Mouse (Mus musculus) C2C12 (cell line): ENCODE results near the gene Hsbp1.

Experiments
- CEBPB ChIP-seq: IDR thresholded peaks from one replicate; pipeline ENCODE4 v1.6.1; 2011; ENCODE audit warnings: low read depth, mild to moderate bottlenecking, control low read depth, moderate library complexity
- CTCF ChIP-seq: IDR thresholded peaks from one replicate; pipeline ENCODE4 v1.5.1; 2011; ENCODE audit not compliant: control insufficient read depth, insufficient read depth, insufficient read length
- FOSL1 ChIP-seq: IDR thresholded peaks from one replicate; pipeline ENCODE4 v1.8.0; 2011; ENCODE audit warnings: mild to moderate bottlenecking, low read length; ENCODE audit not compliant: poor library complexity, insufficient read depth, severe bottlenecking
- MAX ChIP-seq: IDR thresholded peaks from one replicate; pipeline ENCODE4 v1.6.1; 2011; ENCODE audit warnings: mild to moderate bottlenecking, control low read depth
- MYOD1 ChIP-seq: IDR thresholded peaks from one replicate; pipeline ENCODE4 v1.6.1; 2011; ENCODE audit warnings: low read depth; ENCODE audit not compliant: control insufficient read depth, insufficient read length
- MYOG ChIP-seq: IDR thresholded peaks from one replicate; pipeline ENCODE4 v1.6.1; 2011; ENCODE audit not compliant: control insufficient read depth, insufficient read length; ENCODE audit errors: extremely low read depth
- USF1 ChIP-seq: IDR thresholded peaks from one replicate; pipeline ENCODE4 v1.6.1; 2011; ENCODE audit warnings: low read depth, mild to moderate bottlenecking, control low read depth, moderate library complexity

DNA sequence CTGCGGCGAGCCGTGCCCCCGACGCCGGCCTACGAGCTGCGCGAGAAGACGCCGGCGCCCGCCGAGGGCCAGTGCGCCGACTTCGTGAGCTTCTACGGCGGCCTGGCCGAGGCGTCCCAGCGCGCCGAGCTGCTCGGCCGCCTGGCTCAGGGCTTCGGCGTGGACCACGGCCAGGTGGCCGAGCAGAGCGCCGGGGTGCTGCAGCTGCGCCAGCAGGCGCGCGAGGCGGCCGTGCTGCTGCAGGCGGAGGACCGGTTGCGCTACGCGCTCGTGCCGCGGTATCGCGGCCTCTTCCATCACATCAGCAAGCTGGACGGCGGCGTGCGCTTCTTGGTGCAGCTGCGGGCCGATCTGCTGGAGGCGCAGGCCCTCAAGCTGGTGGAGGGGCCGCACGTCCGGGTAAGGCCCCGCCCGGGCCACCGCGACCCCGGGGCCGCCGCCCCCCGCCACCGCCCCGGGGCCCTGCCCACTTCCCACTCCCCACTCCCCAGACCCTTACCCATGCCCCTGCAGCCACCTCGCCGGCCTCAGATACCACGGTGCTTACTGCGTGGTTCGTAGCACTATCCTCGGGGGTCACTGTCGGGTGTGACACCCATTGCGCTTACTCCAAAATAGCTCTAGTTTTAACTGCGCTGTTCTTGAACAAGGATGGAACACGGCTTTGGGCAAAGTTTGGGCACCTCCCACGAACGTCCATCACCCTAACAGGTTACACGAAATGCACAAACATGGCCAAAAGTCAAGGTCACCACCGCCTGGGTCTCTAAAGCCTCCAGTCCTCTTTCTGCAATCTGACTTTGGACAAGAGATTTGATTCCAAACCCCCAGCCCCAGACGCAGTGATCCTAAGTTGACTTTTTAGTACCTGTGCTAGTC is 51.0 kb downstream of the Hsbp1 start:
- no peak for TF ChIP-seq CTCF
- no peak for TF ChIP-seq MAX
- no peak for TF ChIP-seq USF1
- no peak for TF ChIP-seq CEBPB
- no peak for TF ChIP-seq MYOG
- no peak for TF ChIP-seq MYOD1
- TF ChIP-seq FOSL1 = no peak
